Mouse (Mus musculus) forebrain, embryonic 14.5 days (tissue): ENCODE results near the gene Rab3il1. TPM values are rescaled to one million over a fixed set of nuclear protein-coding genes. Genes with fewer than 3 reads are reported as not detected.
A peak's percentile ranks its signal among the peaks of the same experiment; 100 is the strongest.

ENCODE experiments used
- ATAC-seq: fragments of 200-750 bp; cut with Nextera tagmentation; 2 replicates; pipeline ENCODE4 v1.8.0; 2017; ENCODE audit warnings: mild to moderate bottlenecking, moderate library complexity
- DNase-seq: peaks from one replicate; pipeline ENCODE4 v3.0.0-alpha.2; 2015; ENCODE audit warnings: low spot score
- H3K27ac ChIP-seq: fragments of 300-500 bp; sonication (generic); 2 replicates; pipeline ENCODE4 v1.5.1; 2014; ENCODE audit warnings: low read depth, mild to moderate bottlenecking, control low read depth, low read length, moderate library complexity
- H3K27me3 ChIP-seq: fragments of 300-500 bp; sonication (generic); replicated peaks from 2 replicates; pipeline ENCODE4 v1.6.1; 2014; ENCODE audit warnings: low read length, control low read depth, mixed read lengths; ENCODE audit not compliant: control insufficient read depth, insufficient read depth
- H3K36me3 ChIP-seq: fragments of 300-500 bp; sonication (generic); 2 replicates; pipeline ENCODE4 v1.6.1; 2014; ENCODE audit warnings: low read length, control low read depth; ENCODE audit not compliant: control insufficient read depth, insufficient read depth
- H3K4me1 ChIP-seq: fragments of 300-500 bp; sonication (generic); 2 replicates; pipeline ENCODE4 v1.6.1; 2014; ENCODE audit warnings: antibody characterized with exemption, low read length, control low read depth; ENCODE audit not compliant: control insufficient read depth, insufficient read depth
- H3K4me2 ChIP-seq: fragments of 300-500 bp; sonication (generic); 2 replicates; pipeline ENCODE4 v1.6.1; 2014; ENCODE audit warnings: mild to moderate bottlenecking, control low read depth, low read length
- H3K4me3 ChIP-seq: fragments of 300-500 bp; sonication (generic); 2 replicates; pipeline ENCODE4 v1.5.1; 2014; ENCODE audit warnings: low read depth, low read length, control low read depth
- H3K9ac ChIP-seq: fragments of 300-500 bp; sonication (generic); 2 replicates; pipeline ENCODE4 v1.6.1; 2014; ENCODE audit warnings: mild to moderate bottlenecking, low read length, control low read depth, moderate library complexity
- H3K9me3 ChIP-seq: fragments of 300-500 bp; sonication (generic); replicated peaks from 2 replicates; pipeline ENCODE4 v1.6.1; 2016; ENCODE audit warnings: low read length, control low read depth, mixed read lengths; ENCODE audit not compliant: control insufficient read depth
- WGBS: fragments of 180-500 bp; shearing (Covaris S2); extraction: QIAGEN DNeasy Blood & Tissue Kit; methylation state at CpG from one replicate; pipeline ENCODE4 v1.1.7; 2014; 5-methylcytosine and 5-hydroxymethylcytosine counted together
- polyA plus RNA-seq: library from polyadenylated mRNA; unstranded; fragments of >200 nt; fragmentation: Nextera tagmentation; extraction: Ambion mirVana; gene quantifications from 2 replicates; pipeline ENCODE4 v1.2.1, GENCODE M21; 2014

Gene Rab3il1
- polyA plus RNA-seq, 1 experiment from 2014 or later: 20.6 TPM

- Histone ChIP-seq H3K27ac (no peak overlapping the region), H3K4me1 (peaks cover 9% of the 10 kb centered on the region), H3K9ac (no peak overlapping the region), H3K36me3 (peaks cover 27% of the 10 kb centered on the region), H3K9me3 (no peaks in the 10 kb centered on the region), H3K4me2 (no peak overlapping the region), H3K4me3 (no peak overlapping the region), H3K27me3 (no peaks in the 10 kb centered on the region)
- DNase-seq: no peak
- no peak for ATAC-seq
Observed at GRCm38 (mm10) chr19:9987593-9987992, 13.9 kb upstream of the Rab3il1 start.

- H3K27ac ChIP-seq: no peak overlapping the region
- no peaks in the 10 kb centered on the region for H3K4me1 ChIP-seq
- WGBS: 65% methylated on average over 17 of the region's 17 CpGs
- no peaks in the 10 kb centered on the region for H3K27me3 ChIP-seq
- H3K9me3 ChIP-seq: no peaks in the 10 kb centered on the region
- no peak overlapping the region for H3K4me2 ChIP-seq
- H3K4me3 ChIP-seq: no peak overlapping the region
- H3K9ac ChIP-seq: no peak overlapping the region
- DNase-seq (peak; percentile 21), ATAC-seq (no peak)
- peaks cover 23% of the 10 kb centered on the region for H3K36me3 ChIP-seq
Observed at GRCm38 (mm10) chr19:9989171-9989883, 12.1 kb upstream of the Rab3il1 start.

- Histone ChIP-seq H3K27me3 (no peaks in the 10 kb centered on the region), H3K27ac (no peak overlapping the region), H3K9me3 (no peaks in the 10 kb centered on the region), H3K9ac (no peak overlapping the region), H3K4me1 (no peaks in the 10 kb centered on the region), H3K36me3 (peaks cover 17% of the 10 kb centered on the region), H3K4me3 (no peak overlapping the region), H3K4me2 (no peak overlapping the region)
- DNase-seq (no peak), ATAC-seq (no peak)
Observed at GRCm38 (mm10) chr19:9989884-9990256, 11.6 kb upstream of the Rab3il1 start.

- 19% methylated on average over 5 of the region's 5 CpGs for WGBS
- DNase-seq (peak; percentile 80), ATAC-seq (peak; percentile 15; the same call in 1 of the 2 replicates)
- H3K4me1 ChIP-seq: no peaks in the 10 kb centered on the region
- peaks cover 3% of the 10 kb centered on the region; the same call in 1 of the 2 replicates for H3K36me3 ChIP-seq
- H3K9me3 ChIP-seq: no peaks in the 10 kb centered on the region
- H3K9ac ChIP-seq: no peak overlapping the region
- H3K4me3 ChIP-seq: no peak overlapping the region
- H3K27ac ChIP-seq: no peak overlapping the region
- no peaks in the 10 kb centered on the region for H3K27me3 ChIP-seq
- H3K4me2 ChIP-seq: no peak overlapping the region
Observed at GRCm38 (mm10) chr19:9991304-9991703, 10.2 kb upstream of the Rab3il1 start.

- Histone ChIP-seq H3K9ac (peak overlapping the region; percentile 40), H3K4me3 (peak overlapping the region; percentile 15), H3K27me3 (no peaks in the 10 kb centered on the region), H3K4me2 (peak overlapping the region; percentile 42), H3K27ac (no peak overlapping the region), H3K9me3 (no peaks in the 10 kb centered on the region), H3K36me3 (no peaks in the 10 kb centered on the region), H3K4me1 (no peaks in the 10 kb centered on the region)
- peak; percentile 19 for DNase-seq
- WGBS: 43% methylated on average over 26 of the region's 26 CpGs
- peak; percentile 36 for ATAC-seq
Observed at GRCm38 (mm10) chr19:9992011-9992958, 9.2 kb upstream of the Rab3il1 start.

- ATAC-seq (peak; percentile 90), DNase-seq (peak; percentile 82)
- Histone ChIP-seq H3K36me3 (no peaks in the 10 kb centered on the region), H3K4me3 (peak overlapping the region; percentile 15), H3K27ac (no peak overlapping the region), H3K9me3 (no peaks in the 10 kb centered on the region), H3K27me3 (no peaks in the 10 kb centered on the region), H3K4me1 (no peaks in the 10 kb centered on the region), H3K9ac (peak overlapping the region; percentile 40), H3K4me2 (peak overlapping the region; percentile 42)
- WGBS: 7% methylated on average over 17 of the region's 17 CpGs
Observed at GRCm38 (mm10) chr19:9993036-9993656, 8.3 kb upstream of the Rab3il1 start.

- Histone ChIP-seq H3K4me3 (no peak overlapping the region), H3K9me3 (no peaks in the 10 kb centered on the region), H3K9ac (no peak overlapping the region), H3K4me2 (no peak overlapping the region), H3K4me1 (no peaks in the 10 kb centered on the region), H3K27me3 (no peaks in the 10 kb centered on the region), H3K36me3 (no peaks in the 10 kb centered on the region), H3K27ac (no peak overlapping the region)
- no peak for ATAC-seq
- 75% methylated on average over 12 of the region's 12 CpGs for WGBS
- DNase-seq: no peak
Observed at GRCm38 (mm10) chr19:9997204-9998062, 4.0 kb upstream of the Rab3il1 start.

GRCm38 (mm10) chr19:9998063-9998416 lies 3.4 kb upstream of the Rab3il1 start:
- 58% methylated on average over 2 of the region's 2 CpGs for WGBS
- no peaks in the 10 kb centered on the region for H3K36me3 ChIP-seq
- no peak overlapping the region for H3K4me2 ChIP-seq
- H3K4me1 ChIP-seq: no peaks in the 10 kb centered on the region
- ATAC-seq (no peak), DNase-seq (no peak)
- H3K9me3 ChIP-seq: no peaks in the 10 kb centered on the region
- no peak overlapping the region for H3K9ac ChIP-seq
- H3K4me3 ChIP-seq: no peak overlapping the region
- H3K27ac ChIP-seq: no peak overlapping the region
- no peaks in the 10 kb centered on the region for H3K27me3 ChIP-seq
